Mouse (Mus musculus) CH12.LX (cell line): ENCODE measurements at regions not wholly inside any gene's neighbourhood (a gene's known extent, or its start where the extent isn't known, plus 50 kb on each side); places are given as distances from the start of the nearest gene placed in this dataset.
"Not testable (repeated sequence)": the region's sequence is repeated elsewhere in the genome, so short reads cannot be mapped to it uniquely, and the experiment has no call there.

Experiments
- DNase-seq: peaks from one replicate; pipeline ENCODE4 v3.0.0-alpha.2; 2013; ENCODE audit errors: extremely low read depth
- H3K27ac ChIP-seq: 2 replicates; pipeline ENCODE4 v1.5.1; 2012; ENCODE audit warnings: low read depth, mild to moderate bottlenecking, control low read depth, moderate library complexity; ENCODE audit not compliant: insufficient read depth
- H3K27me3 ChIP-seq: replicated peaks from 2 replicates; pipeline ENCODE3; 2012; ENCODE audit warnings: inconsistent platforms
- H3K36me3 ChIP-seq, 2 experiments: replicated peaks in 1 of 2; 2 replicates each; pipeline versions ENCODE3 to v1.6.1; 2012; ENCODE audit warnings: inconsistent platforms in 1 of 2, low read length in 1 of 2, mild to moderate bottlenecking in 1 of 2, mixed read lengths in 1 of 2, moderate library complexity in 1 of 2; ENCODE audit not compliant: control insufficient read depth in 1 of 2, insufficient read depth in 1 of 2
- H3K4me1 ChIP-seq, 2 experiments: 2 replicates each; pipeline ENCODE4 v1.6.1; 2012; ENCODE audit warnings: inconsistent platforms in 1 of 2, moderate library complexity in 1 of 2; ENCODE audit not compliant: insufficient read depth in 2 of 2, control insufficient read depth in 1 of 2
- H3K4me2 ChIP-seq: 2 replicates; pipeline ENCODE4 v1.6.1; 2012; ENCODE audit warnings: low read depth, mild to moderate bottlenecking, control low read depth; ENCODE audit not compliant: poor library complexity, insufficient read depth, severe bottlenecking
- H3K4me3 ChIP-seq, 3 experiments: fragments of 150-350 bp in 1 of 3; sonication (generic) in 1 of 3; replicated peaks in 1 of 3; 2 replicates each; pipeline versions ENCODE3 to v1.5.1; 2011 to 2012; ENCODE audit warnings: low read depth in 2 of 3, low read length in 2 of 3, mild to moderate bottlenecking in 2 of 3, moderate library complexity in 2 of 3, control low read depth in 1 of 3, improper control_type of control experiment in 1 of 3, inconsistent platforms in 1 of 3, mixed read lengths in 1 of 3; ENCODE audit not compliant: poor library complexity in 1 of 3
- H3K79me2 ChIP-seq: replicated peaks from 2 replicates; pipeline ENCODE4 v1.6.1; 2012; ENCODE audit warnings: mild to moderate bottlenecking, moderate library complexity; ENCODE audit not compliant: control insufficient read depth, poor library complexity, insufficient read depth, severe bottlenecking; ENCODE audit errors: extremely low read depth
- H3K9ac ChIP-seq: 2 replicates; pipeline ENCODE4 v1.6.1; 2012; ENCODE audit warnings: low read depth, mild to moderate bottlenecking, control low read depth, moderate library complexity; ENCODE audit not compliant: insufficient read depth
- H3K9me3 ChIP-seq: replicated peaks from 2 replicates; pipeline ENCODE3; 2012; ENCODE audit warnings: low read length, inconsistent platforms, mixed read lengths
- BHLHE40 ChIP-seq: IDR thresholded peaks from 2 replicates; pipeline ENCODE4 v1.6.1; 2011; ENCODE audit warnings: mild to moderate bottlenecking, low read depth, low read length, improper control_type of control experiment
- CTCF ChIP-seq, 2 experiments: IDR thresholded peaks in 1 of 2; conservative IDR thresholded peaks in 1 of 2; 2 replicates each; pipeline ENCODE4 v1.5.1; 2011 to 2012; ENCODE audit warnings: low read depth in 2 of 2, low read length in 2 of 2, improper control_type of control experiment in 1 of 2, inconsistent platforms in 1 of 2, mild to moderate bottlenecking in 1 of 2, moderate library complexity in 1 of 2
- E2F4 ChIP-seq: IDR thresholded peaks from 2 replicates; pipeline ENCODE4 v1.6.1; 2011; ENCODE audit warnings: low read depth, low read length, improper control_type of control experiment; ENCODE audit not compliant: insufficient replicate concordance
- ELF1 ChIP-seq: IDR thresholded peaks from 2 replicates; pipeline ENCODE4 v1.6.1; 2014; ENCODE audit warnings: low read depth, mild to moderate bottlenecking, inconsistent platforms, low read length, improper control_type of control experiment
- GABPA ChIP-seq: IDR thresholded peaks from 2 replicates; pipeline ENCODE4 v1.6.1; 2012; ENCODE audit warnings: low read depth, low read length, improper control_type of control experiment, inconsistent platforms; ENCODE audit not compliant: insufficient replicate concordance
- HCFC1 ChIP-seq: IDR thresholded peaks from 2 replicates; pipeline ENCODE4 v1.6.1; 2012; ENCODE audit warnings: low read depth, mild to moderate bottlenecking, inconsistent platforms, low read length, improper control_type of control experiment
- JUN ChIP-seq: IDR thresholded peaks from 2 replicates; pipeline ENCODE4 v1.6.1; 2011; ENCODE audit warnings: low read depth, mild to moderate bottlenecking, low read length, improper control_type of control experiment, moderate library complexity; ENCODE audit not compliant: insufficient read depth
- JUND ChIP-seq: conservative IDR thresholded peaks from 2 replicates; pipeline ENCODE4 v1.6.1; 2011; ENCODE audit warnings: low read depth, low read length, improper control_type of control experiment
- KAT2A ChIP-seq: IDR thresholded peaks from 2 replicates; pipeline ENCODE4 v1.6.1; 2012; ENCODE audit warnings: low read length, improper control_type of control experiment, inconsistent platforms; ENCODE audit not compliant: insufficient replicate concordance
- MAZ ChIP-seq: IDR thresholded peaks from 2 replicates; pipeline ENCODE4 v1.6.1; 2012; ENCODE audit warnings: low read depth, mild to moderate bottlenecking, inconsistent platforms, low read length, improper control_type of control experiment, moderate library complexity
- MYC ChIP-seq: IDR thresholded peaks from 2 replicates; pipeline ENCODE4 v1.6.1; 2011; ENCODE audit warnings: low read depth, mild to moderate bottlenecking, improper control_type of control experiment, low read length
- NELFE ChIP-seq: IDR thresholded peaks from 2 replicates; pipeline ENCODE4 v1.6.1; 2011; ENCODE audit warnings: low read depth, low read length, improper control_type of control experiment
- NRF1 ChIP-seq: IDR thresholded peaks from 2 replicates; pipeline ENCODE4 v1.6.1; 2014; ENCODE audit warnings: low read depth, mild to moderate bottlenecking, inconsistent platforms, low read length, improper control_type of control experiment, moderate library complexity
- POLR2A ChIP-seq: IDR thresholded peaks from 2 replicates; pipeline ENCODE4 v1.6.1; 2011; ENCODE audit warnings: low read depth, mild to moderate bottlenecking, improper control_type of control experiment, low read length
- RAD21 ChIP-seq: IDR thresholded peaks from 2 replicates; pipeline ENCODE4 v1.6.1; 2011; ENCODE audit warnings: low read depth, mild to moderate bottlenecking, low read length, improper control_type of control experiment, moderate library complexity
- RCOR1 ChIP-seq: conservative IDR thresholded peaks from 2 replicates; pipeline ENCODE4 v1.6.1; 2012; ENCODE audit warnings: low read depth, mild to moderate bottlenecking, inconsistent platforms, low read length, improper control_type of control experiment
- SMC3 ChIP-seq: IDR thresholded peaks from 2 replicates; pipeline ENCODE4 v1.6.1; 2011; ENCODE audit warnings: low read depth, low read length, improper control_type of control experiment
- TCF12 ChIP-seq: IDR thresholded peaks from 2 replicates; pipeline ENCODE4 v1.6.1; 2014; ENCODE audit warnings: low read depth, mild to moderate bottlenecking, inconsistent platforms, low read length, improper control_type of control experiment
- UBTF ChIP-seq: IDR thresholded peaks from 2 replicates; pipeline ENCODE4 v1.6.1; 2012; ENCODE audit warnings: low read depth, mild to moderate bottlenecking, inconsistent platforms, low read length, improper control_type of control experiment, moderate library complexity
- USF1 ChIP-seq: IDR thresholded peaks from 2 replicates; pipeline ENCODE4 v1.6.1; 2014; ENCODE audit warnings: low read depth, mild to moderate bottlenecking, inconsistent platforms, low read length, improper control_type of control experiment
- USF2 ChIP-seq: conservative IDR thresholded peaks from 2 replicates; pipeline ENCODE4 v1.6.1; 2011; ENCODE audit warnings: low read depth, low read length, improper control_type of control experiment
- ZC3H11A ChIP-seq: IDR thresholded peaks from 2 replicates; pipeline ENCODE4 v1.6.1; 2012; ENCODE audit warnings: low read depth, mild to moderate bottlenecking, inconsistent platforms, low read length, improper control_type of control experiment
- ZMIZ1 ChIP-seq: IDR thresholded peaks from 2 replicates; pipeline ENCODE4 v1.6.1; 2012; ENCODE audit warnings: low read depth, mild to moderate bottlenecking, inconsistent platforms, low read length, improper control_type of control experiment
- ZNF384 ChIP-seq: IDR thresholded peaks from 2 replicates; pipeline ENCODE4 v1.6.1; 2012; ENCODE audit warnings: low read depth, low read length, improper control_type of control experiment, inconsistent platforms
- dilution Hi-C: fragments of 300-500 bp; cut with MboI; formaldehyde crosslinking; loops from 2 replicates; pipeline ENCODE4 v1.14.3; 2020; ENCODE audit warnings: low sequenced_read_pairs; ENCODE audit not compliant: extremely low pct_unique_long_range_greater_than_20kb, extremely low pct_ligation_motif_present
- in situ Hi-C: fragments of 300-500 bp; cut with MboI; formaldehyde crosslinking; loops from 3 replicates; pipeline ENCODE4 v1.14.3; 2019; ENCODE audit warnings: low sequenced_read_pairs, low pct_ligation_motif_present, low pct_unique_long_range_greater_than_20kb, mixed read lengths

GRCm38 (mm10) chr1:164997660-164998059, 62.3 kb upstream of the Xcl1 start:
- H3K9ac ChIP-seq: no peak overlapping the region
- no peaks in the 10 kb centered on the region for H3K27me3 ChIP-seq
- H3K9me3 ChIP-seq: no peaks in the 10 kb centered on the region
- no peak for DNase-seq
- no peak overlapping the region for H3K4me2 ChIP-seq
- in situ Hi-C loops: no loop called here
- H3K27ac ChIP-seq: no peak overlapping the region
- H3K4me1 ChIP-seq: peaks cover 0 to 7% of the 10 kb centered on the region in 2 experiments; a peak in 2 of 4 replicates
- dilution Hi-C loops: no loop called here
- no peak overlapping the region for H3K4me3 ChIP-seq
- no peak for TF ChIP-seq ZC3H11A
- no peak for TF ChIP-seq RCOR1
- TF ChIP-seq CTCF (conservative IDR thresholded peaks at IDR 0.05 in 1 of 2, IDR thresholded peaks at IDR 0.05 in 1 of 2; ENCODE audit: low read depth in 2 of 2, low read length in 2 of 2): no peak
- no peak for TF ChIP-seq ZMIZ1
- no peak for TF ChIP-seq NELFE
- no peak for TF ChIP-seq E2F4
- TF ChIP-seq RAD21: no peak
- TF ChIP-seq JUN: no peak
- TF ChIP-seq ZNF384: no peak
- TF ChIP-seq SMC3: no peak
- TF ChIP-seq KAT2A: no peak
- no peak for TF ChIP-seq NRF1
- TF ChIP-seq MYC: no peak
- no peak for TF ChIP-seq TCF12
- TF ChIP-seq, all 38 proteins: peak for 0
- H3K36me3 ChIP-seq: no peaks in the 10 kb centered on the region
- no peaks in the 10 kb centered on the region for H3K79me2 ChIP-seq

GRCm38 (mm10) chr1:164994247-164994660, 58.9 kb upstream of the Xcl1 start:
- peaks cover 0 to 17% of the 10 kb centered on the region in 2 experiments; a peak in 3 of 4 replicates for H3K4me1 ChIP-seq
- no peak for TF ChIP-seq USF1
- no peak for TF ChIP-seq UBTF
- no peak for TF ChIP-seq GABPA
- no peak for TF ChIP-seq JUND
- TF ChIP-seq JUN: no peak
- TF ChIP-seq ZC3H11A: no peak
- TF ChIP-seq HCFC1: no peak
- TF ChIP-seq ELF1: no peak
- TF ChIP-seq POLR2A: no peak
- TF ChIP-seq KAT2A: no peak
- TF ChIP-seq BHLHE40: no peak
- no peak for TF ChIP-seq MAZ
- no peak for TF ChIP-seq USF2
- no peaks in the 10 kb centered on the region for H3K9me3 ChIP-seq
- H3K27me3 ChIP-seq: no peaks in the 10 kb centered on the region
- H3K9ac ChIP-seq: no peak overlapping the region
- in situ Hi-C loops (no loop called here), dilution Hi-C loops (no loop called here)
- no peaks in the 10 kb centered on the region for H3K79me2 ChIP-seq
- DNase-seq: no peak
- no peaks in the 10 kb centered on the region for H3K36me3 ChIP-seq
- H3K4me3 ChIP-seq: no peak overlapping the region
- H3K27ac ChIP-seq: no peak overlapping the region
- no peak overlapping the region for H3K4me2 ChIP-seq

GRCm38 (mm10) chr1:164993175-164993875, 58.0 kb upstream of the Xcl1 start:
- H3K79me2 ChIP-seq, H3K27me3 ChIP-seq, H3K27ac ChIP-seq, H3K4me3 ChIP-seq, H3K9me3 ChIP-seq, dilution Hi-C loops, H3K36me3 ChIP-seq, H3K9ac ChIP-seq, H3K4me2 ChIP-seq, DNase-seq, in situ Hi-C loops: not testable (repeated sequence)
- H3K4me1 ChIP-seq: peaks cover 0 to 19% of the 10 kb centered on the region in 2 experiments; a peak in 3 of 4 replicates
